Mouse (Mus musculus) limb, embryonic 10.5 days (tissue): ENCODE results near the gene Mier3. TPM values are rescaled to one million over a fixed set of nuclear protein-coding genes. Genes with fewer than 3 reads are reported as not detected.

Experiments used
- DNase-seq: peaks from one replicate; pipeline ENCODE4 v3.0.0-alpha.2; 2017; ENCODE audit warnings: low spot score
- H3K27ac ChIP-seq: fragments of 300-500 bp; sonication (generic); 2 replicates; pipeline ENCODE4 v1.5.1; 2016; ENCODE audit warnings: mild to moderate bottlenecking
- H3K27me3 ChIP-seq: fragments of 300-500 bp; sonication (generic); 2 replicates; pipeline ENCODE4 v1.6.1; 2016; ENCODE audit warnings: low read depth, mild to moderate bottlenecking; ENCODE audit not compliant: poor library complexity, severe bottlenecking
- H3K36me3 ChIP-seq: fragments of 300-500 bp; sonication (generic); 2 replicates; pipeline ENCODE4 v1.6.1; 2016; ENCODE audit warnings: mild to moderate bottlenecking, moderate library complexity
- H3K4me1 ChIP-seq: fragments of 300-500 bp; sonication (generic); 2 replicates; pipeline ENCODE4 v1.6.1; 2016
- H3K4me3 ChIP-seq: fragments of 300-500 bp; sonication (generic); 2 replicates; pipeline ENCODE4 v1.5.1; 2016; ENCODE audit warnings: mild to moderate bottlenecking, moderate library complexity
- H3K9me3 ChIP-seq: fragments of 300-500 bp; sonication (generic); replicated peaks from 2 replicates; pipeline ENCODE4 v1.6.1; 2016; ENCODE audit warnings: mild to moderate bottlenecking
- WGBS: fragments of 180-500 bp; shearing (Covaris S2); methylation state at CpG from one replicate; pipeline ENCODE4 v1.1.7; 2016; 5-methylcytosine and 5-hydroxymethylcytosine counted together
- polyA plus RNA-seq: library from polyadenylated mRNA; unstranded; fragments of >200 nt; fragmentation: Nextera tagmentation; extraction: Ambion mirVana; gene quantifications from 2 replicates; pipeline ENCODE4 v1.2.1, GENCODE M21; 2016

Mier3 gene
- polyA plus RNA-seq, 1 experiment from 2014 or later = 21.7 TPM

DNA sequence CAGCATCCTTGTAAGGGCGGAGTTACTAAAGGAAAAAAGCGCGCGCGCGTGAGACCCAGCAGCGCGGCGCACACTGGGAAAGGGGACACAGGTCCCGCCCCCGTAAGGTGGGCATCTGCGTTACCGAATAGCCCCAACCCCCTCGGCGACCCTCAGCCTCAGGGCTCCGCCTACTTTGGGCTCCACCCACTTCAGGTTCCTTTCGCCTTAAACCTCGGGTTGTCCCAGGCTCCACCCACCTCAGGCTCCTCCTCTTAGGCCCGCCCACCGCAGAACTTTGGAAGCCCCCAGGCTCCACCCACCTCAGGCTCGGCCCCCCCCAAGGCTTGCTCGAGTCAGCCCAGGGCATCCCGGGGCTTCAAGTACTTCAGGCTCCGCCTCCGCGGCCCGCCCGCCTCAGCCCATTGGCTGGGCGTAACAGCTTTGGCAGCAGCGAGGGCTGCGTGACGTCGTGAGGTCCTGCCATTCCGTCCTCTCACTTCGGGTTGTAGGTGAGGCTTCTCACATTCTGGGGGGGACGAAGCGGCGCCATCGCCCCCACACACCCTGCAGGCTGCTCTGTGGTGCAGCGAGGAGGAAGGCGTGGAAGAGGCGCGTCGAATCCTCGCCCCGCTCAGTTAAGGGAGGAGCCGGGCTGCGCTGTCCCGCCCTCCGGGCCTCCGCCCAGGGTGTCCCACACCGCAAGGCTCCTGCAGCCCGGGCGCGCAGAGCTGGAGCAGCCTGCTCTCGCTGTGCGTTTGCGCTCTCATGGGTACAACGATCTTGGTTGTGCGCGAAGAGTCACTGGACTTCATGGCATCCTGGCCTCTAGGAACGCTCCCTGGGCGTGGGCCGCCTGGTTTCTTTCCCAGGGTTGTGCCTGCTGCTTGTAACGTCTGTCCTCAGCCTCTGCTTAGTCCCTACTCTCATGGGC, 44.6 kb downstream of the Mier3 start:
- DNase-seq = peak; percentile 96
- under 1% methylated on average over 65 of the region's 65 CpGs for WGBS
- 0 out of 2 replicates have a peak, but pooled peaks cover 1% of the 10 kb centered on the region for H3K36me3 ChIP-seq
- peak overlapping the region; percentile 72 for H3K4me3 ChIP-seq
- H3K27me3 ChIP-seq = no peaks in the 10 kb centered on the region
- no peaks in the 10 kb centered on the region; the same call in 1 of the 2 replicates for H3K9me3 ChIP-seq
- peak overlapping the region; percentile 85 for H3K27ac ChIP-seq
- peaks cover 10% of the 10 kb centered on the region for H3K4me1 ChIP-seq

DNA sequence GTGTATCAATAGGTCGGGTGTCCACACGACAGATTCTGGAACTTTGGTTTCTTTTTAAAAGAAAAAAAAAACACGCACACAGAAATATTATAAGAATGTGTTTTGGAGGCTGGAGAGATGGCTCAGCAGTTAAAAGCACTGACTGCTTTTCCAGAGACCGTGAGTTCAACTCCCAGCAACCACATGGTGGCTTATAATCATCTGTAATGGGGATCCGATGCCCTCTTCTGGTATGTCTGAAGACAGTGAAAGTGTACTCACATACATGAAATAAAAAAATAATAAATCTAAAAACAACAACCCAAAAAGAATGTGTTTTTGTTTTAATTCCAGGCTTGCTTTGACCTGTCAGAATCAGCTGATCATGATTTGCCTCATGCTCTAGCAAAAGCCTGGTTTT, 46.1 kb downstream of the Mier3 start:
- Histone ChIP-seq H3K4me1 (peaks cover 10% of the 10 kb centered on the region), H3K9me3 (no peaks in the 10 kb centered on the region; the same call in 1 of the 2 replicates), H3K4me3 (no peak overlapping the region), H3K36me3 (no peaks in the 10 kb centered on the region), H3K27ac (no peak overlapping the region), H3K27me3 (no peaks in the 10 kb centered on the region)
- DNase-seq = no peak
- 96% methylated on average over 5 of the region's 5 CpGs for WGBS

DNA sequence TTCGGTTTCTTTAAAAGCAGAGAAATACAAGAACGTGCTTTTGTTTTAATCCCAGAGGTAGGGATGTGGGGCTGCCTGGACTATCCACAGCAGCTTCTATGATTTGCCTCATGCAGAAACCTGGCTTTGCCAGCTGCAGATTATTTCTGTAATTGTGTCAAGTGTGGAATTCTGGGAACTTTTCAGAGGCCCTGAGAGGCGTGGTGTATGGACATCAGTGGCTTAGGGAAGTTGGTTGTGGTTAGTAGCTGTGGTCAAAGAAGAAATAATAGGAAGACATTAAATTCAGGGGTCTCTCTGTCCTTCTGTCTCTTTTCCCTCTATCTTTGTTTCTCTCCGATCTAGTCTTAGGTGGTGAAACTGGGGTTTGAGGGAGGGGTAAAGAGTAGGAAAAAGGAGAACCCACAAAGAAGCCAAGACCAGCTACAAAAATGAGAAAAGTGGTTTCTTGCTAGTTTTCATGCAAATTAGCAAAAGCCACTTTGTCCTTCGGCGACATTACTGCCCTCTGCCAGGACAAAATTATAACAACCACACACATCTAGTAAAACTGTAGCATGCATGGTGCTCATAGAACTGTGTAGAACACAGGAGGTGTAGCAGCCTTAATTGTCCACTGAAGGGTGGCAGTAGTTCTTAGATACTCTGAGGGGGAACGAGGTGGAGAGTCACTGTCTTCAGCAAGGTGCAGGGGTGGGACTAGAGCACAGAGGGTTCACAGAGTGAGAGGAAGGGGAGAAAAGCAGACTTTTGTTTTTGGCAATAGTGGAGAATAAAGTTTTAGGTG, 60.6 kb downstream of the Mier3 start:
- DNase-seq = no peak
- Histone ChIP-seq H3K27ac (no peak overlapping the region), H3K27me3 (no peaks in the 10 kb centered on the region), H3K36me3 (no peaks in the 10 kb centered on the region), H3K4me1 (no peaks in the 10 kb centered on the region), H3K4me3 (no peak overlapping the region), H3K9me3 (no peaks in the 10 kb centered on the region)
- WGBS = 83% methylated on average over 7 of the region's 7 CpGs

DNA sequence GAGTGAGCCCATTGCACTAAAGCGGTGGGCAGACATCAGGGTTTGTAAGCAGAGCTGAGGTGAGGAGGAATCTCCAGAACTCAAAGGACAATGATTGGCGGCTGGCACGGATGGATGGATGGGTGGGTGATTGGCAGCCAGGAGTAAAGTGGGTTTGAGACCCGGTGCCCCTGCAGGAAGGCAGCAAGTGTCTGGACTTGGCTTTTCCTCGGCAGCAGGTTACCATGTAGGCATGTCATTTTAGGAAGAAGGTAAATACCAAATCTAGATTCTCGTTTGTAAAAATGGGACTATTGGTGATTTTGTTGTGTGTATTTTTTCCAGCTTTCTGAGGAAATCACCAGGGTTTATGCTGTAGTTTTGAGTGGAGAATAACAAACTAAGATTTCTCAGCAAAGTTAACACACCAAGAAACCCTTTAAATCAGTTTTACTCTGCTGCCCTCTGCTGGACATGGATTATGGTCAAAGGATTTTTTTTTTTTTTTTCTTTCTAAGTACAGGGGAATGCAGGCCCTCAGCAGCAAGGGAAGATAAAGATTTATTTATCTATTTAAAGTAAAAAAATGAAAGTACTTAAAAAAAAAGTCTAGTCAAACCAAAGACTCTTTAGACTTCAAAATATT, 61.3 kb downstream of the Mier3 start:
- Histone ChIP-seq H3K4me3 (no peak overlapping the region), H3K27me3 (no peaks in the 10 kb centered on the region), H3K9me3 (no peaks in the 10 kb centered on the region), H3K4me1 (no peaks in the 10 kb centered on the region), H3K36me3 (peaks cover 4% of the 10 kb centered on the region; the same call in 1 of the 2 replicates), H3K27ac (no peak overlapping the region)
- peak; percentile 44 for DNase-seq
- 67% methylated on average over 6 of the region's 6 CpGs for WGBS

DNA sequence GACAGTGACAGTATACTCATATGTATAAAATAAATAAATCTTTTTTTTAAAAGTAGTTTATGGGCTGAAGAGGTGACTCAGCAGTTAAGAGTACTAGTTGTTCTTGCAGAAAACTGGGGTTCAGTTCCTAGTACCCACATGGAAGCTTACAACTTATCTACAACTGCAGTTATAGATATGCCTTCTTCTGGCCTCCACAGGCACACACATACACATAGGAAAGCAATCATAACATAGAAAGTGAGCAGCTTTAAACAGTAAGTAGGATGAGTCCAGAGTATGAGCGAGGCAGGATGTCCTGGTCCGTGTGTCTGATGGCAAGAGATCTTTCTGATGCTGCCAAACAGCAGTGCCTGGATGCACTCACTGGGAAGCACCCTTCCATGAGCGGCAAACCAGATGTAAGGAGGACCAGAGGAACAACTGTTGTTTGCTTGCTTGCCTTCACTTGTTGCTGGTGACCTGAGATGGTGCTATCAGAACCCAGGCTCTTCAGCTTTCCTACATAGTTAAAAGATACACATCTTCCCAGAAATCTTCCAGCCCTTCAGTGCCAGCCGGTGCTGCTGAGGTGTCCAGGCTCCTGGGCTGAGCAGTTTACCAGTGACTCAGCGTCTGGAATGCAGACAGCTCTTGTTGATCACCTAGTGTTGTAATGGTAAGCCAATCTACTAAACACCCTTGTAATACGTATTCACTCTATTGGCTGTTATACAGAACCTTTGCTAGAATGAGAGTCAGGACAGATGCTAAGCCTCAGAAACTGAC, 63.6 kb downstream of the Mier3 start:
- Histone ChIP-seq H3K27me3 (no peaks in the 10 kb centered on the region), H3K36me3 (peaks cover 23% of the 10 kb centered on the region), H3K4me1 (no peaks in the 10 kb centered on the region), H3K27ac (no peak overlapping the region), H3K9me3 (no peaks in the 10 kb centered on the region), H3K4me3 (no peak overlapping the region)
- 77% methylated on average over 6 of the region's 6 CpGs for WGBS
- no peak for DNase-seq

DNA sequence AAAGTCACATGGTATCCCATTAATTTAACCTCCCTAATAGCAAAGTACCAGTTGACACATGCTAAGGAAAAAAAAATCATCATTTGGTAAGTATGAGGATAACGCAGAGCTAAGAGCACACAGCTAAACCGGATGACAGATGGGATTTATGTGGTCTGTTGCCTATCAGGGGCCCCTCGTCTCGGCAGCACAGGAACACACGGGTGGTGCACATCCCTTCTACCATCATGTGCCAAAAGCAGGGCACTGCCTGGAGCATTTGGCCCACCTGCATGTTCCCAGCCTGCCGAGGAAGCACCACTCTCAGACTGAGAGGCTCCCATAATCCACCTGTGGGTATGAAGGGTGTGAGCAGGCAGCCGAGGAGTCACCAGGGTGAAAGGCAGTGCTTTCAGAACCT, 64.4 kb downstream of the Mier3 start:
- no peak for DNase-seq
- H3K27ac ChIP-seq = no peak overlapping the region
- no peak overlapping the region for H3K4me3 ChIP-seq
- no peaks in the 10 kb centered on the region for H3K4me1 ChIP-seq
- H3K27me3 ChIP-seq = no peaks in the 10 kb centered on the region
- H3K9me3 ChIP-seq = no peaks in the 10 kb centered on the region
- 78% methylated on average over 7 of the region's 7 CpGs for WGBS
- peaks cover 31% of the 10 kb centered on the region for H3K36me3 ChIP-seq

DNA sequence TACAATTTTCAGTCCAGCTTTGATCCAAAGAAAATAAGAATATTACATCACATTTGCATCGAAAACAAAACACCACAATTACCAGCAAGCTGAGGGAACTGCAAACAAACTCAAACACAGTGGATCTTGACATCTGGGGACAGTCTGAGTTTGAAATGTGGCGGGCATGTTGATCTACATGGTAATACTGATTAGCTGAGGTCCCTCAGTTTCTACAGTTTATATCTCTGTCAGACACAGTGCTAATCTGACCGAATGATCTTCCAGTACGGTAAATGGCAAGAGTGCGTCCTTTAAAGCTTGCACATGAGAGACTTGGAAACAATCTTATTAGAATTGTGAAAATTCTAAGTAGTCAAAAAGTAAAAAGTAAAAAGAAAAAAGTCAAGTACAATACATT, 66.1 kb downstream of the Mier3 start:
- H3K4me3 ChIP-seq = no peak overlapping the region
- 95% methylated on average over 5 of the region's 5 CpGs for WGBS
- no peaks in the 10 kb centered on the region for H3K27me3 ChIP-seq
- no peak for DNase-seq
- H3K27ac ChIP-seq = no peak overlapping the region
- H3K4me1 ChIP-seq = no peaks in the 10 kb centered on the region
- no peaks in the 10 kb centered on the region for H3K9me3 ChIP-seq
- peaks cover 47% of the 10 kb centered on the region for H3K36me3 ChIP-seq

DNA sequence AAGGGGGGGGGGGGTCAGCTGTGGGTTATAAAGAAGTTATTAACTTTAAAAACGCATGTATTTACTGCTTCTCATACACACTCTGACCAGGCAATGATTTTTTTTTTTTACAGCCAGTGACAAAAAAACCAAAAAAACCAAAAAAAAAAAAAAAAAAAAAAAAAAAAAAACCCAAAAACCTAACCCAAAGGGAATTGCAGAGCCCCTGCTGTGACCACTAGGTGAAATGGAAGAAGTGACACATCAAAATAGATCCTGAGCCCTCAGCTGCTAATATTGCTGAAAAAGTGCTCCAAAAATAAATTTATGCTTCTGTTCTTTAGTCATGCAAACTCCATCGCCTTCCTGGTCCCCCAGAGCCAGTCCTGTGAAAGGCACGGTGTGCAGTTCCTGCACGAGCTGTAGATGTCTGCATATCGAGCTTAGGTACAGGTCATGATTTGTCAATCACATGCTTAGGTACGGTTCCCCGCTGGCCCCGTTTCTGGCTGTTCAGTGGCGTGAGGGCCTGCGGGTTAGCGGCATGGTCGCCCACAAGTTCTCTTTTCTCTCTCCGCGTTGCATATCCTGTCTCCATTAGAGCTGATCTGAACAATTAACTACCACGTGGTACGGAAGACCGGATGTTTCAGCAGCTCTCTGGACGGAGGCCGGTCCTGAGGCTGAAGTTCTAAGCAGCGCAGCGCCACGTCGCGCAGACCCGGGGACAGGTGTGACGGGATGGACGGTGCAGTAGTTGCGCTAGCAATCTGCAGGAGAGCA, 67.7 kb downstream of the Mier3 start:
- Histone ChIP-seq H3K9me3 (no peaks in the 10 kb centered on the region), H3K36me3 (peaks cover 64% of the 10 kb centered on the region), H3K27me3 (no peaks in the 10 kb centered on the region), H3K27ac (no peak overlapping the region), H3K4me3 (no peak overlapping the region), H3K4me1 (no peaks in the 10 kb centered on the region)
- 94% methylated on average over 28 of the region's 28 CpGs for WGBS
- DNase-seq = no peak

DNA sequence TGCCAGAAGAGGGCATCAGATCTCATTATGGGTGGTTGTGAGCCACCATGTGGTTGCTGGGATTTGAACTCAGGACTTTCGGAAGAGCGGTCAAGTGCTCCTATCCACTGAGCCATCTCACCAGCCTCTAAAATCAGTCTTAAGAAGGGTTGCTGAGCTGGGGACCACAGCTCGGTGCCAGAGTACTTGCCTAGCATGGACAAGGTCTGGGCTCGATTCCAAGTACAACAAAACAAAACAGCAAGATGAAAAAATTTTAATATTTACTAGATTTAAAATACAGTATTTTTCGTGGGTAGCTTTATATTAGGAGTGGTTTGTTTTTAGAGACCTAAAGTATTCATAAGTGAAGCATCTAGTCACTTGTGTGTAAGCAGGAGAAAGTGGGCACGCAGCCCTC, 72.5 kb downstream of the Mier3 start:
- Histone ChIP-seq H3K27ac (no peak overlapping the region), H3K27me3 (no peaks in the 10 kb centered on the region), H3K36me3 (peaks cover 100% of the 10 kb centered on the region), H3K4me1 (no peaks in the 10 kb centered on the region), H3K9me3 (no peaks in the 10 kb centered on the region), H3K4me3 (no peak overlapping the region)
- DNase-seq = no peak
- WGBS = 97% methylated on average over 6 of the region's 6 CpGs

DNA sequence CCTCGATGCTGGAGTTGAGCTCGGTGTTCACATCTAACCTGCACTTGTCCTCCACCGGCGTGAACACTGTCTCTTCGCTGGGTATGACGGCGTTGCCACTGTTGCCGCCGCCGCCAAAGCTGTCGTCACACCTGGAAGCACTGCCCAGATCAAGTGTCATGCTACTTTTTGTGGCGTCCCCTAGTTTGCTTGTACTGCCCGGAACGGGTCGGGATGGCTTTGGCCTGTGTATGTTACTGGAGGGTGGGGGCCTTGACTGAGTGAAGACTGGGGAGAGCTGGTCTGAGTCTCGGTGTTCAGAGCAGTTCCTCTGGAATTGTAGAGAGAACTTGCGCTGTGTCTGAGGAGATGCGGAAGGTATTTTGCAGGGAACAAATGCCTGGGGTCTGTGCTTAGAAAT, 74.6 kb downstream of the Mier3 start:
- Histone ChIP-seq H3K36me3 (peaks cover 99% of the 10 kb centered on the region), H3K4me3 (no peak overlapping the region), H3K4me1 (no peaks in the 10 kb centered on the region), H3K9me3 (no peaks in the 10 kb centered on the region), H3K27ac (no peak overlapping the region), H3K27me3 (no peaks in the 10 kb centered on the region)
- WGBS = 98% methylated on average over 18 of the region's 18 CpGs
- DNase-seq = no peak

DNA sequence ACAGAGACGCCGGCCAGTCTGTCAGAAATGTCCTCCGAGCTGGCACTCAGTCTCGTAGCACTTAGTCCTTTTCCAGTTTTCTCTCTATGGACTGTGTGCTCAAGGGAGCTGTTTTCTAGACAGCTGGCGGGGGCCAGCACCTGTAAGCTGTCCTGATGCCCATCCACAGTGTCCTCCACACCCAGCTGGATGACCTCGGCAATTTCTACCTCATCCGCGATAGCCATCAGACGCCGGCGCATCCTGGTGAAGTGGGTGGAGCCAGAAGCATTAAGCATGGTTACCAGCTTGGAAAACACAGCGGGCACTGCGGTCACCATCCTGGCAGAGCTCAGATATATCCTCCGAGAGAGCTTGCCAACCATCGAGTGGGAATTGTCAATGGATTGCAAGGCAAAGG, 75.2 kb downstream of the Mier3 start:
- DNase-seq = no peak
- peaks cover 99% of the 10 kb centered on the region for H3K36me3 ChIP-seq
- H3K4me3 ChIP-seq = no peak overlapping the region
- WGBS = 98% methylated on average over 15 of the region's 15 CpGs
- no peaks in the 10 kb centered on the region for H3K9me3 ChIP-seq
- no peaks in the 10 kb centered on the region for H3K4me1 ChIP-seq
- H3K27me3 ChIP-seq = no peaks in the 10 kb centered on the region
- H3K27ac ChIP-seq = no peak overlapping the region

DNA sequence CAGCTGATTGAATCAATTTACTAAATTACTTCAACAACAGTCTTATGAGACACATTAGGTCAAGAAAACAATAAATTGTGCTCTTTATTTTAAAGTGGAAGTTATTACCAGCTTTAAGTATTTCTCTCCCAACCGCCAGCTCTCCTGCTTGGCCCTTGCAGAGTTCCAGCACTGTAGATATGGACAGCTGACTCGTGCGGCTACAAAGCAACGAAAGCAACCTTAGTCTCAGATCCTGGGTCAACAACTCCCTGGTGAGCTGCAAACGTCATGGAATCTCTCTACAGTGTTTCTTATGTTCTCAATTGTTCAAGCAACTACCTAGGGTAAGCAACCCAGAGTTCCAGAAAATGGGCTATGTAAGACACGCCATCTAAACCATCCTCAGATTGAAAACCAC, 76.2 kb downstream of the Mier3 start:
- Histone ChIP-seq H3K27ac (no peak overlapping the region), H3K4me3 (no peak overlapping the region), H3K4me1 (no peaks in the 10 kb centered on the region), H3K27me3 (no peaks in the 10 kb centered on the region), H3K36me3 (peaks cover 99% of the 10 kb centered on the region), H3K9me3 (no peaks in the 10 kb centered on the region)
- 96% methylated on average over 6 of the region's 6 CpGs for WGBS
- DNase-seq = no peak
